Mouse (Mus musculus): ENCODE results near the gene Lypd8.

DNA sequence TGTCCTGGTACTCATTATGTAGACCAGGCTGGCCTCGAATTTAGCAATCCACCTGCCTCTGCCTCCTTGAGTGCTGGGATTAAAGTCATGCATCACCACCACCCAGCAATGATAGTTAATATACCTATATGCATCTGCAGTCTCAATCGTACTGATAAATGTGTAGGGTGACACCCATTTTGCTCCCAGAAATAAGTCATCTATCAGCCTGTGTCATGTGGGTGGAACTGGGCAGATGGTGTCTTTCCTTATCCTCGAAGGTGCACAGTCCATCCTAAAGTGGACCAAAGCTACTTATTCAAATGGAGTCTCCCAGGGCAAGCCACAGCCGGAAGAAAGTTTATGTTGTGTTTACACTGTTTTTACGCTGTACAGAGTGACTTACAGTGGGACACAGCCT, 27.7 kb upstream of the Lypd8 start:
- TF ChIP-seq CTCF (IDR thresholded peaks at IDR 0.05; ENCODE audit: control insufficient read depth, insufficient read depth, insufficient read length) (no peak), MAX (IDR thresholded peaks at IDR 0.05) (no peak)

Measured in C2C12 (cell line).